Mouse (Mus musculus): Measurements from ENCODE around the gene Mkrn3.

DNA sequence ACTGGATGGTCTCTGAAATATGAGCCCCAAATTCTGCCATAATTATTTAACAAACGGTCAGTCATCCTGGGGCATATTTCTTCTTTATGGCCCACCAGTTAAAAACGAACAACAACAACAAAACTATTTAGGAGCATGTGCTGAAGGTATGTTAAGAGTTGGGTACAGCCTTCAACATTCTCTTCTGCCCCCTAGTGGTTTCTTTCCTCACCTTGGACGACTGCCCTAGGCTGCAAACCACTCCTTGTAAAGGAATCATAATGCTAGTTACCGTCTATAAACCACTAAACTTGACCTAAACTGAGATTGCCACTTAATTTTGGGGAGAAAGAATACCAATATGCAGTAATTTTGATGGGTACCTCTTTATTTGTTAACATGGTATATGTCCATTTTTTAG, 44.3 kb downstream of the Mkrn3 start:
- TF ChIP-seq POLR2A (IDR thresholded peaks at IDR 0.05; ENCODE audit: low read depth, low read length), result no peak
- peak; percentile 33; the same call in 1 of the 2 replicates for TF ChIP-seq CTCF (conservative IDR thresholded peaks at IDR 0.05; ENCODE audit: insufficient read depth, insufficient read length, low read depth, low read length)
